Mouse (Mus musculus) kidney, embryonic 14.5 days (tissue): ENCODE measurements around the gene D16Ertd472e. TPM values are rescaled to one million over a fixed set of nuclear protein-coding genes. Genes with fewer than 3 reads are reported as not detected.

Experiments used
- ATAC-seq: fragments of 200-750 bp; cut with Nextera tagmentation; 2 replicates; pipeline ENCODE4 v1.8.0; 2017; ENCODE audit warnings: moderate number of reproducible peaks, mild to moderate bottlenecking, moderate TSS enrichment, moderate library complexity; ENCODE audit not compliant: low FRiP score, low TSS enrichment
- H3K27ac ChIP-seq: fragments of 300-500 bp; sonication (generic); 2 replicates; pipeline ENCODE4 v1.5.1; 2014; ENCODE audit warnings: low read depth, mild to moderate bottlenecking, low read length, moderate library complexity, mixed read lengths
- H3K27me3 ChIP-seq: fragments of 300-500 bp; sonication (generic); 2 replicates; pipeline ENCODE4 v1.6.1; 2014; ENCODE audit warnings: mild to moderate bottlenecking, low read length; ENCODE audit not compliant: control insufficient read depth, insufficient read depth
- H3K36me3 ChIP-seq: fragments of 300-500 bp; sonication (generic); 2 replicates; pipeline ENCODE4 v1.6.1; 2014; ENCODE audit warnings: low read length, mixed read lengths; ENCODE audit not compliant: control insufficient read depth, insufficient read depth
- H3K4me1 ChIP-seq: fragments of 300-500 bp; sonication (generic); 2 replicates; pipeline ENCODE4 v1.6.1; 2014; ENCODE audit warnings: low read length, mixed read lengths; ENCODE audit not compliant: control insufficient read depth, insufficient read depth
- H3K4me2 ChIP-seq: fragments of 300-500 bp; sonication (generic); replicated peaks from 2 replicates; pipeline ENCODE4 v1.6.1; 2014; ENCODE audit warnings: low read depth, mild to moderate bottlenecking, low read length
- H3K4me3 ChIP-seq: fragments of 300-500 bp; sonication (generic); 2 replicates; pipeline ENCODE4 v1.5.1; 2014; ENCODE audit warnings: mild to moderate bottlenecking, low read length
- H3K9ac ChIP-seq: fragments of 300-500 bp; sonication (generic); 2 replicates; pipeline ENCODE4 v1.6.1; 2014; ENCODE audit warnings: low read depth, mild to moderate bottlenecking, low read length, moderate library complexity
- H3K9me3 ChIP-seq: fragments of 300-500 bp; sonication (generic); 2 replicates; pipeline ENCODE4 v1.6.1; 2016; ENCODE audit warnings: low read length; ENCODE audit not compliant: control insufficient read depth
- WGBS: fragments of 180-500 bp; shearing (Covaris S2); extraction: QIAGEN DNeasy Blood & Tissue Kit; methylation state at CpG from one replicate; pipeline ENCODE4 v1.1.7; 2014; 5-methylcytosine and 5-hydroxymethylcytosine counted together
- polyA plus RNA-seq: library from polyadenylated mRNA; unstranded; fragments of >200 nt; fragmentation: Nextera tagmentation; extraction: Ambion mirVana; gene quantifications from 2 replicates; pipeline ENCODE4 v1.2.1, GENCODE M21; 2014

Gene D16Ertd472e
- polyA plus RNA-seq, 1 experiment from 2014 or later, result 17.9 TPM

- no peaks in the 10 kb centered on the region for H3K4me1 ChIP-seq
- no peak overlapping the region for H3K4me2 ChIP-seq
- no peaks in the 10 kb centered on the region for H3K9me3 ChIP-seq
- H3K27ac ChIP-seq, result no peak overlapping the region
- no peak overlapping the region for H3K9ac ChIP-seq
- ATAC-seq, result no peak
- 86% methylated on average over 6 of the region's 6 CpGs for WGBS
- no peaks in the 10 kb centered on the region for H3K27me3 ChIP-seq
- no peaks in the 10 kb centered on the region for H3K36me3 ChIP-seq
- no peak overlapping the region for H3K4me3 ChIP-seq
Observed at GRCm38 (mm10) chr16:78591130-78591529, 14.6 kb upstream of the D16Ertd472e start.

GRCm38 (mm10) chr16:78588821-78589220, 12.3 kb upstream of the D16Ertd472e start:
- H3K27ac ChIP-seq, result no peak overlapping the region
- H3K9ac ChIP-seq, result no peak overlapping the region
- ATAC-seq, result no peak
- H3K9me3 ChIP-seq, result no peaks in the 10 kb centered on the region
- no peak overlapping the region for H3K4me3 ChIP-seq
- H3K4me1 ChIP-seq, result no peaks in the 10 kb centered on the region
- WGBS, result 70% methylated on average over 2 of the region's 2 CpGs
- no peaks in the 10 kb centered on the region for H3K27me3 ChIP-seq
- no peaks in the 10 kb centered on the region for H3K36me3 ChIP-seq
- H3K4me2 ChIP-seq, result no peak overlapping the region

- no peak overlapping the region for H3K27ac ChIP-seq
- no peak for ATAC-seq
- H3K4me1 ChIP-seq, result no peaks in the 10 kb centered on the region
- no peaks in the 10 kb centered on the region for H3K27me3 ChIP-seq
- no peaks in the 10 kb centered on the region for H3K36me3 ChIP-seq
- 82% methylated on average over 7 of the region's 7 CpGs for WGBS
- H3K9ac ChIP-seq, result no peak overlapping the region
- H3K4me3 ChIP-seq, result no peak overlapping the region
- H3K9me3 ChIP-seq, result no peaks in the 10 kb centered on the region
- H3K4me2 ChIP-seq, result no peak overlapping the region
Observed at GRCm38 (mm10) chr16:78586621-78587020, 10.1 kb upstream of the D16Ertd472e start.

- no peaks in the 10 kb centered on the region for H3K27me3 ChIP-seq
- peak; percentile 80; the same call in 1 of the 2 replicates for ATAC-seq
- no peak overlapping the region for H3K4me2 ChIP-seq
- H3K27ac ChIP-seq, result no peak overlapping the region
- H3K4me1 ChIP-seq, result no peaks in the 10 kb centered on the region
- H3K9me3 ChIP-seq, result no peaks in the 10 kb centered on the region
- WGBS, result 65% methylated on average over 11 of the region's 11 CpGs
- H3K36me3 ChIP-seq, result no peaks in the 10 kb centered on the region
- H3K4me3 ChIP-seq, result no peak overlapping the region
- no peak overlapping the region for H3K9ac ChIP-seq
Observed at GRCm38 (mm10) chr16:78585664-78586397, 9.3 kb upstream of the D16Ertd472e start.

GRCm38 (mm10) chr16:78585163-78585562, 8.7 kb upstream of the D16Ertd472e start:
- H3K36me3 ChIP-seq, result no peaks in the 10 kb centered on the region
- H3K27ac ChIP-seq, result no peak overlapping the region
- H3K9me3 ChIP-seq, result no peaks in the 10 kb centered on the region
- H3K27me3 ChIP-seq, result no peaks in the 10 kb centered on the region
- H3K9ac ChIP-seq, result no peak overlapping the region
- no peak overlapping the region for H3K4me2 ChIP-seq
- no peaks in the 10 kb centered on the region for H3K4me1 ChIP-seq
- no peak for ATAC-seq
- WGBS, result 83% methylated on average over 4 of the region's 4 CpGs
- H3K4me3 ChIP-seq, result no peak overlapping the region

- H3K36me3 ChIP-seq, result no peaks in the 10 kb centered on the region
- no peak overlapping the region for H3K27ac ChIP-seq
- WGBS, result 93% methylated on average over 4 of the region's 4 CpGs
- H3K4me1 ChIP-seq, result no peaks in the 10 kb centered on the region
- H3K4me3 ChIP-seq, result no peak overlapping the region
- H3K9ac ChIP-seq, result no peak overlapping the region
- ATAC-seq, result no peak
- H3K9me3 ChIP-seq, result no peaks in the 10 kb centered on the region
- H3K4me2 ChIP-seq, result no peak overlapping the region
- no peaks in the 10 kb centered on the region for H3K27me3 ChIP-seq
Observed at GRCm38 (mm10) chr16:78583968-78584367, 7.5 kb upstream of the D16Ertd472e start.

GRCm38 (mm10) chr16:78580387-78580786, 3.9 kb upstream of the D16Ertd472e start:
- no peak for ATAC-seq
- Histone ChIP-seq H3K27me3 (no peaks in the 10 kb centered on the region), H3K36me3 (no peaks in the 10 kb centered on the region), H3K9ac (no peak overlapping the region), H3K4me1 (no peaks in the 10 kb centered on the region), H3K4me2 (no peak overlapping the region), H3K9me3 (no peaks in the 10 kb centered on the region), H3K27ac (no peak overlapping the region), H3K4me3 (no peak overlapping the region)
- WGBS, result 93% methylated on average over 7 of the region's 7 CpGs

- no peak overlapping the region for H3K4me3 ChIP-seq
- H3K36me3 ChIP-seq, result no peaks in the 10 kb centered on the region
- no peaks in the 10 kb centered on the region for H3K27me3 ChIP-seq
- no peak overlapping the region for H3K9ac ChIP-seq
- H3K27ac ChIP-seq, result no peak overlapping the region
- no peaks in the 10 kb centered on the region for H3K9me3 ChIP-seq
- no peak for ATAC-seq
- peaks cover 2% of the 10 kb centered on the region for H3K4me1 ChIP-seq
- H3K4me2 ChIP-seq, result no peak overlapping the region
- WGBS, result 93% methylated on average over 4 of the region's 4 CpGs
Observed at GRCm38 (mm10) chr16:78579386-78579785, 2.9 kb upstream of the D16Ertd472e start.

- Histone ChIP-seq H3K9me3 (no peaks in the 10 kb centered on the region), H3K4me1 (peaks cover 4% of the 10 kb centered on the region), H3K9ac (peak overlapping the region; percentile 84; the same call in 1 of the 2 replicates), H3K4me2 (peak overlapping the region; percentile 67), H3K4me3 (peak overlapping the region; percentile 83), H3K36me3 (peaks cover 5% of the 10 kb centered on the region; the same call in 1 of the 2 replicates), H3K27ac (peak overlapping the region; percentile 83), H3K27me3 (no peaks in the 10 kb centered on the region)
- ATAC-seq, result peak; percentile 40; the same call in 1 of the 2 replicates
- 25% methylated on average over 14 of the region's 14 CpGs for WGBS
Observed at GRCm38 (mm10) chr16:78577085-78577671, 670 bp upstream of the D16Ertd472e start.
